Mouse (Mus musculus): ENCODE results near the gene 2210408I21Rik.

GRCm38 (mm10) chr13:77221072-77221471, 85.7 kb downstream of the 2210408I21Rik start:
- TF ChIP-seq CTCF (IDR thresholded peaks at IDR 0.05; ENCODE audit: borderline replicate concordance, insufficient read depth, low read length) (no peak), POLR2A (IDR thresholded peaks at IDR 0.05; ENCODE audit: low read depth, low read length) (no peak)

Data from embryonic fibroblast, embryonic 13.5 days (primary cell).